Mouse (Mus musculus): ENCODE data around the gene Cngb1.

Gene Cngb1

GRCm38 (mm10) chr8:95191497-95192175, 114.7 kb downstream of the Cngb1 start:
- no peak for DNase-seq

Measured in spleen, adult 18-20 months (tissue).